Mouse (Mus musculus) heart, postnatal 0 days (tissue): ENCODE measurements around the gene Spred2.

ENCODE experiments used
- CTCF ChIP-seq: IDR thresholded peaks from 2 replicates; pipeline ENCODE4 v1.5.1; 2016; ENCODE audit warnings: antibody characterized with exemption, control low read depth, low read depth
- EP300 ChIP-seq: IDR thresholded peaks from 2 replicates; pipeline ENCODE4 v1.6.1; 2016; ENCODE audit warnings: antibody characterized with exemption, low read depth

GRCm38 (mm10) chr11:19992341-19993281 lies 68.4 kb downstream of the Spred2 start:
- TF ChIP-seq EP300 (no peak), CTCF (no peak)
